Mouse (Mus musculus): ENCODE results near the gene Rnf146. TPM values are rescaled to one million over a fixed set of nuclear protein-coding genes. Genes with fewer than 3 reads are reported as not detected.

Gene Rnf146
- polyA plus RNA-seq, 1 experiment from 2014 or later: 66.6 TPM

- no peak overlapping the region for H3K4me3 ChIP-seq
- no peak overlapping the region for H3K27ac ChIP-seq
- no peaks in the 10 kb centered on the region for H3K27me3 ChIP-seq
- no peaks in the 10 kb centered on the region for H3K36me3 ChIP-seq
- 50% methylated on average over 4 of the region's 4 CpGs for WGBS
- no peak overlapping the region for H3K9ac ChIP-seq
- H3K4me1 ChIP-seq: no peaks in the 10 kb centered on the region
- ATAC-seq (ENCODE audit: low FRiP score): no peak
- H3K4me2 ChIP-seq (replicated peaks): no peak overlapping the region
- no peaks in the 10 kb centered on the region for H3K9me3 ChIP-seq (replicated peaks)
These were observed 23.7 kb downstream of the Rnf146 start for GRCm38 (mm10) chr10:29338355-29339056.

- no peaks in the 10 kb centered on the region for H3K27me3 ChIP-seq
- no peak overlapping the region for H3K9ac ChIP-seq
- WGBS: 78% methylated on average over 4 of the region's 4 CpGs
- H3K4me3 ChIP-seq: no peak overlapping the region
- H3K27ac ChIP-seq: no peak overlapping the region
- H3K4me1 ChIP-seq: no peaks in the 10 kb centered on the region
- no peak for ATAC-seq (ENCODE audit: low FRiP score)
- H3K9me3 ChIP-seq (replicated peaks): no peaks in the 10 kb centered on the region
- H3K36me3 ChIP-seq: no peaks in the 10 kb centered on the region
- no peak overlapping the region for H3K4me2 ChIP-seq (replicated peaks)
These were observed 28.4 kb downstream of the Rnf146 start for GRCm38 (mm10) chr10:29333836-29334235.

- Histone ChIP-seq H3K36me3 (no peaks in the 10 kb centered on the region), H3K9me3 (replicated peaks) (no peaks in the 10 kb centered on the region), H3K27ac (no peak overlapping the region), H3K4me2 (replicated peaks) (no peak overlapping the region), H3K9ac (no peak overlapping the region), H3K4me3 (no peak overlapping the region), H3K4me1 (no peaks in the 10 kb centered on the region), H3K27me3 (no peaks in the 10 kb centered on the region)
- no peak for ATAC-seq (ENCODE audit: low FRiP score)
- 98% methylated on average over 2 of the region's 2 CpGs for WGBS
These were observed 37.4 kb downstream of the Rnf146 start for GRCm38 (mm10) chr10:29324817-29325216.

- H3K4me2 ChIP-seq (replicated peaks): peak overlapping the region; percentile 65
- no peaks in the 10 kb centered on the region for H3K9me3 ChIP-seq (replicated peaks)
- peak overlapping the region; percentile 66; the same call in 1 of the 2 replicates for H3K4me3 ChIP-seq
- H3K4me1 ChIP-seq: peaks cover 4% of the 10 kb centered on the region; the same call in 1 of the 2 replicates
- WGBS: 38% methylated on average over 5 of the region's 5 CpGs
- H3K27ac ChIP-seq: no peak overlapping the region
- H3K9ac ChIP-seq: peak overlapping the region; percentile 68; the same call in 1 of the 2 replicates
- H3K27me3 ChIP-seq: no peaks in the 10 kb centered on the region
- no peak for ATAC-seq (ENCODE audit: low FRiP score)
- no peaks in the 10 kb centered on the region for H3K36me3 ChIP-seq
These were observed 48.3 kb downstream of the Rnf146 start for GRCm38 (mm10) chr10:29313905-29314304.

- Histone ChIP-seq H3K4me1 (peaks cover 4% of the 10 kb centered on the region; the same call in 1 of the 2 replicates), H3K27me3 (no peaks in the 10 kb centered on the region), H3K9me3 (replicated peaks) (no peaks in the 10 kb centered on the region), H3K4me3 (peak within 1 kb of the TSS; percentile 66), H3K36me3 (no peaks in the 10 kb centered on the region), H3K4me2 (replicated peaks) (peak within 1 kb of the TSS; percentile 65), H3K9ac (peak within 1 kb of the TSS; percentile 68), H3K27ac (peak within 1 kb of the TSS; percentile 87)
- peak; percentile 99 for ATAC-seq (ENCODE audit: low FRiP score)
- under 1% methylated on average over 49 of the region's 49 CpGs for WGBS
These were observed 49.1 kb downstream of the Rnf146 start, which contains the start of gene Echdc1 for GRCm38 (mm10) chr10:29313064-29313638. Echdc1 (plus strand) TSS chr10:29313166.

GRCm38 (mm10) chr10:29311480-29312219 is 50.6 kb downstream of the Rnf146 start:
- WGBS: 77% methylated on average over 4 of the region's 4 CpGs

GRCm38 (mm10) chr10:29302230-29302629 is 60.0 kb downstream of the Rnf146 start:
- H3K9me3 ChIP-seq (replicated peaks): no peaks in the 10 kb centered on the region
- H3K4me3 ChIP-seq: no peak overlapping the region
- no peaks in the 10 kb centered on the region for H3K27me3 ChIP-seq
- H3K27ac ChIP-seq: no peak overlapping the region
- no peak for ATAC-seq (ENCODE audit: low FRiP score)
- no peak overlapping the region for H3K9ac ChIP-seq
- H3K4me1 ChIP-seq: no peaks in the 10 kb centered on the region
- H3K4me2 ChIP-seq (replicated peaks): no peak overlapping the region
- WGBS: 91% methylated on average over 4 of the region's 4 CpGs
- no peaks in the 10 kb centered on the region for H3K36me3 ChIP-seq

More at GRCm38 (mm10) chr10:29311480-29312219, 50.6 kb downstream of the Rnf146 start:
- no peaks in the 10 kb centered on the region for H3K9me3 ChIP-seq (replicated peaks)
- no peak overlapping the region for H3K4me2 ChIP-seq (replicated peaks)
- H3K9ac ChIP-seq: no peak overlapping the region
- ATAC-seq (ENCODE audit: low FRiP score): no peak
- no peak overlapping the region for H3K27ac ChIP-seq
- peaks cover 4% of the 10 kb centered on the region; the same call in 1 of the 2 replicates for H3K4me1 ChIP-seq
- no peaks in the 10 kb centered on the region for H3K36me3 ChIP-seq
- H3K27me3 ChIP-seq: no peaks in the 10 kb centered on the region
- H3K4me3 ChIP-seq: no peak overlapping the region

Other genes starting within 250 kb of the Rnf146 start
- 72.8 and 90.4 TPM in 2 replicates for gene Soga3, start 218.6 kb downstream of the Rnf146 start, polyA plus RNA-seq (2016; fragmentation: Nextera tagmentation; extraction: Ambion mirVana)
- 5.2 and 6.7 TPM in 2 replicates for gene Gm49353, start 163.5 kb downstream of the Rnf146 start, polyA plus RNA-seq (2016; fragmentation: Nextera tagmentation; extraction: Ambion mirVana)
- 13.5 TPM in 2 replicates for gene 9330159F19Rik, start 150.8 kb downstream of the Rnf146 start, polyA plus RNA-seq (2016; fragmentation: Nextera tagmentation; extraction: Ambion mirVana)
- 21.6 and 21.8 TPM in 2 replicates for gene Echdc1, start 49.3 kb downstream of the Rnf146 start, polyA plus RNA-seq (2016; fragmentation: Nextera tagmentation; extraction: Ambion mirVana)
- gene Rspo3, start 173.4 kb upstream of the Rnf146 start, polyA plus RNA-seq (2016; fragmentation: Nextera tagmentation; extraction: Ambion mirVana): 7.1 and 8.6 TPM in 2 replicates

Data from hindbrain, embryonic 12.5 days (tissue).